Mouse (Mus musculus): ENCODE results near the gene Tldc2. TPM values are rescaled to one million over a fixed set of nuclear protein-coding genes. Genes with fewer than 3 reads are reported as not detected.
A peak's percentile ranks its signal among the peaks of the same experiment; 100 is the strongest.

Tldc2 gene
- polyA plus RNA-seq, 1 experiment from 2014 or later, result not detected

DNA sequence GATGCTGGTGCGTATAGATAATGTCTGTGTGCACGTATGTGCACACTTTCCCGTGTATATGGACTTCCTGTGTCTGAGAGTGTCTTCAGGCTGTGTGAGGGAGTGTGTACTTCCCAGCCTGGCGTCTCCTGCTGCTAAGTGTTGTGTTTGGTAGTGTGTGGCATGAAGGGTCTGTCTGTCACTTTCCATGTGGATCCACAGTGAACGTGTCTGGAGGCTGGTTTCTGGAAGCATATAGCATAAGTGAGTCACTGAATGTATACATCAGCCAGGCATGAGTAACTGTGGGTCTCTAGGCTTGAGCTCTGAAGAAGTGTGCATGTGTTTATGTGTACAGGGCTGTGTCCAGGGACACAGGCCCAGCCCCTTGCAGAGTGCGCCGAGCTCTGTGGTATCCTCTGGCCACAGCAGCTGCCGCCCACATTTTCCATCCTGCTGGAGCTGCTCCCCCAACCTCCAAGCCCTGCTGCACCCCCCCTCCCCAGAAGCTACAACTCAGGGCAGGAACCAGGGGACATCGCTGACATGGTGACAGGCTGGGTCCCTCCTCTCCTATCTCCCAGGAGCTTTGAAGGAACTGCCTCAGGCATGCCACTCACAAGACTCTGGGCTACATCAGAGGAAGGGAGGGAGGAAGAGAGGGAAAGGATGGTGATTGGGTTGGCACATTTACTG lies 13.3 kb upstream of the Tldc2 start:
- ATAC-seq (ENCODE audit: low FRiP score), result no peak
- WGBS, result 85% methylated on average over 9 of the region's 9 CpGs
- H3K27me3 ChIP-seq (ENCODE audit: control insufficient read depth, insufficient read depth, low read length), result no peaks in the 10 kb centered on the region
- H3K36me3 ChIP-seq (ENCODE audit: control insufficient read depth, insufficient read depth, low read length), result peaks cover 2% of the 10 kb centered on the region; the same call in 1 of the 2 replicates
- no peak overlapping the region for H3K4me3 ChIP-seq (ENCODE audit: low read depth, low read length)
- H3K9ac ChIP-seq (ENCODE audit: low read length), result no peak overlapping the region
- H3K9me3 ChIP-seq (ENCODE audit: control insufficient read depth, low read length), result no peaks in the 10 kb centered on the region
- H3K4me1 ChIP-seq (ENCODE audit: control insufficient read depth, insufficient read depth, low read length), result peaks cover 65% of the 10 kb centered on the region
- H3K27ac ChIP-seq (ENCODE audit: low read depth, low read length), result no peak overlapping the region
- no peak overlapping the region for H3K4me2 ChIP-seq
- no peak for DNase-seq (ENCODE audit: low spot score, missing footprints)

DNA sequence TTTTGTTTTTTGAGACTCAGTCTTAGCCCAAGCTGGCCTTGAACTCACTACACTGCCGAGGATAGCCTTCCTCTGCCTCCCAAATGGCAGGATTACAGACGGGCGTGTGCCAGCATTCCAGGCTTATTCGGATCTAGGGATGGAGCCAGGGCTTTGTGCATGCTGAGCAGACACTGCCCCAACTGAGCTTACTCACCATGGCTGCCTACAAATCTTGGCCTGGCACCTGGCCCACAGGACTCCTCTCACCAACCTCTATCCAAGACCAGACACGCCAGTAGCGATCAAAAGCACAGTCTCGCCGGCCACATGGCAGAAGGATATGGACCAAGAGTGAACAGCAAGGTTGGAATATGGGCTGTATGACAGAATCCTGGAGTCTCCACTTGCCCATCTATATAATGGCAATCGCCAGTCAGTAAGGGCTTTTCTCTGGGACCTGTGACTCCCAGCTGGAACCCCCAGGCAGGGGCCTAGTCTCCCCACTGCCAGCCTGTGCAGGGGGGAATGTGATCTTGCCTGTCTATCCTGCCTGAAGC lies 12.6 kb upstream of the Tldc2 start:
- H3K27me3 ChIP-seq (ENCODE audit: control insufficient read depth, insufficient read depth, low read length), result no peaks in the 10 kb centered on the region
- no peak overlapping the region for H3K4me3 ChIP-seq (ENCODE audit: low read depth, low read length)
- H3K27ac ChIP-seq (ENCODE audit: low read depth, low read length), result no peak overlapping the region
- H3K4me1 ChIP-seq (ENCODE audit: control insufficient read depth, insufficient read depth, low read length), result peaks cover 58% of the 10 kb centered on the region
- H3K4me2 ChIP-seq, result no peak overlapping the region
- H3K9me3 ChIP-seq (ENCODE audit: control insufficient read depth, low read length), result no peaks in the 10 kb centered on the region
- WGBS, result 86% methylated on average over 9 of the region's 9 CpGs
- ATAC-seq (ENCODE audit: low FRiP score) (no peak), DNase-seq (ENCODE audit: low spot score, missing footprints) (no peak)
- H3K9ac ChIP-seq (ENCODE audit: low read length), result no peak overlapping the region
- H3K36me3 ChIP-seq (ENCODE audit: control insufficient read depth, insufficient read depth, low read length), result peaks cover 2% of the 10 kb centered on the region; the same call in 1 of the 2 replicates

DNA sequence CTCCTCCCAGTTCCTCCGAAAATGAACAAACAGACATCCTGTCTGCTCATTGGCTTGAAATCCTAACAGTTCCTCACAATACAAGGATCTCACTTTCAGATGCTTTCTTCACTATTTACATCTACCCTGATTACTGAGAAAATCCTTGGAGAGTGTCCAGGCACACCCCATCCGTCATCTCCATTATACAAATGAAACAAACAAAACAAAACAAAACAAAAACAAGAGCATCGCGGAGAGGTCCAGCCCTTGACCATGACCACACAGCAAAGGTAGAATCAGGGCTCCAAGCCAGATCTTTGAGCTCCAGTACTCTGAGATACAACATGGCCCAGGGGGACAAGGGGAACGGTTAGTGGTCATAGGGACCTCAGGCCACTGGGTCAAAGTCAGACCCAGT lies 12.1 kb upstream of the Tldc2 start:
- no peaks in the 10 kb centered on the region for H3K27me3 ChIP-seq (ENCODE audit: control insufficient read depth, insufficient read depth, low read length)
- no peak overlapping the region for H3K9ac ChIP-seq (ENCODE audit: low read length)
- no peak for DNase-seq (ENCODE audit: low spot score, missing footprints)
- peaks cover 57% of the 10 kb centered on the region for H3K4me1 ChIP-seq (ENCODE audit: control insufficient read depth, insufficient read depth, low read length)
- H3K4me2 ChIP-seq, result no peak overlapping the region
- H3K36me3 ChIP-seq (ENCODE audit: control insufficient read depth, insufficient read depth, low read length), result peaks cover 2% of the 10 kb centered on the region; the same call in 1 of the 2 replicates
- H3K4me3 ChIP-seq (ENCODE audit: low read depth, low read length), result no peak overlapping the region
- H3K27ac ChIP-seq (ENCODE audit: low read depth, low read length), result no peak overlapping the region
- 88% methylated on average over 5 of the region's 5 CpGs for WGBS
- no peak for ATAC-seq (ENCODE audit: low FRiP score)
- H3K9me3 ChIP-seq (ENCODE audit: control insufficient read depth, low read length), result no peaks in the 10 kb centered on the region

DNA sequence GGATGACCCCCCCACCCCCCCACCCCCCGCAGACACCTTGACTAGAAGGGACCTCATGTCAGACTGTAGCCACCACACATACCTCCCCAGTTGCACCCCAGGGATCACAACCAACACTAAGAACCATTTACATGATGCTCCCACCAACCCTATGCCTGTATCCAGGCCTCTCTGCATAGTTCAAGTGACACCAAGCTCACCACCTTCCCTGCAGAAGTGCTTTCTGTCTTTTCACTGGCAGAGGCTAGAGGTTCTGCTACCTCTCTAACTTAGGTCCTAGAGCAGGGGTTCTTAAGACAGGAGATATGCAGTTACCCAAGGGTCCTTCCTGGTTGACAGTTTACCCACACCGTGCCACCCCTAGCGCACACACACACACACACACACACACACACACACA lies 11.6 kb upstream of the Tldc2 start:
- no peak overlapping the region for H3K9ac ChIP-seq (ENCODE audit: low read length)
- no peak for DNase-seq (ENCODE audit: low spot score, missing footprints)
- 94% methylated on average over 3 of the region's 3 CpGs for WGBS
- H3K27me3 ChIP-seq (ENCODE audit: control insufficient read depth, insufficient read depth, low read length), result no peaks in the 10 kb centered on the region
- H3K36me3 ChIP-seq (ENCODE audit: control insufficient read depth, insufficient read depth, low read length), result peaks cover 2% of the 10 kb centered on the region; the same call in 1 of the 2 replicates
- no peak overlapping the region for H3K4me3 ChIP-seq (ENCODE audit: low read depth, low read length)
- peak overlapping the region; percentile 94; the same call in 1 of the 2 replicates for H3K4me2 ChIP-seq
- ATAC-seq (ENCODE audit: low FRiP score), result no peak
- no peaks in the 10 kb centered on the region for H3K9me3 ChIP-seq (ENCODE audit: control insufficient read depth, low read length)
- H3K4me1 ChIP-seq (ENCODE audit: control insufficient read depth, insufficient read depth, low read length), result peaks cover 55% of the 10 kb centered on the region
- no peak overlapping the region for H3K27ac ChIP-seq (ENCODE audit: low read depth, low read length)

DNA sequence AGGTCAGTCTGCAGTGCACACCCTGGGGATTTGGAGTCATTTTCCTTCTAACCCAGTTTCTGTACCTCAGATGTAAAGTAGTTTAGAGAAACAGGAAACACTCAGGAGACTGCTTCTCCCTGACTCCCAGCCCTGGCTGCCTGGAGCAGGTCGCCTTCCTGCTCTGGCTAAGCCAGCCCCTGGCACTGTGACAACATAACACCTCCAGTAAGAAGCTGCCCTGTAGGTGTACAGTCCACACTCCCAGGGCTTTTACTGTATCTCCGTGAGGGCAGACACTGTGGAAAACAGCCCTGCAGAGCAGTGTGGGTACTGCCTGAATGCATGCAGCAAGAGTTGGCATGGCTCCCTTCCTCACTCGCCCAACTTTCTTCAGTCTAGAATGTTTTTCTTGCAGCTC lies 11.2 kb upstream of the Tldc2 start:
- Histone ChIP-seq H3K4me1 (ENCODE audit: control insufficient read depth, insufficient read depth, low read length) (peaks cover 50% of the 10 kb centered on the region), H3K27me3 (ENCODE audit: control insufficient read depth, insufficient read depth, low read length) (no peaks in the 10 kb centered on the region), H3K9me3 (ENCODE audit: control insufficient read depth, low read length) (no peaks in the 10 kb centered on the region), H3K9ac (ENCODE audit: low read length) (no peak overlapping the region), H3K27ac (ENCODE audit: low read depth, low read length) (no peak overlapping the region), H3K4me3 (ENCODE audit: low read depth, low read length) (no peak overlapping the region), H3K36me3 (ENCODE audit: control insufficient read depth, insufficient read depth, low read length) (peaks cover 2% of the 10 kb centered on the region; the same call in 1 of the 2 replicates), H3K4me2 (peak overlapping the region; percentile 94; the same call in 1 of the 2 replicates)
- 78% methylated on average over 3 of the region's 3 CpGs for WGBS
- DNase-seq (ENCODE audit: low spot score, missing footprints) (no peak), ATAC-seq (ENCODE audit: low FRiP score) (no peak)

DNA sequence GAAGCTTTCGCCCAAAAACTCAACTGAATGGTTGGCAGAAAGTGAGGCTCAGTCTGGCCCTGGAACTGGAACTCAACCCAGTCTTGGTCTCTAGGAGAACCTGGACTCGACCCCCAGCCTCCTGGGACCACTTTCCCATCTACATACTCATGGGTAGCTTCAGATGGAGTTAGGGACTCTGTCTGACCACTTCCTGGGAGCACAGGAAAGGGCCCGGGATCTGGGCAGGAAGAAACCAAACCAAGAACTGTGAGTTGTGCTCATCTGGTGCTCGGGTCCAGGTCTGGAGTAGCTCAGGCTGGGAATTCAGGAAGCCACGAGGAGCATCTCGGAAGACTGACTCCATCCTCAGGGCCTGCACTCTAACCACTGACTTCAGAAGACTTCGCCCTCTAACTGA lies 10.3 kb upstream of the Tldc2 start:
- WGBS, result 85% methylated on average over 7 of the region's 7 CpGs

DNA sequence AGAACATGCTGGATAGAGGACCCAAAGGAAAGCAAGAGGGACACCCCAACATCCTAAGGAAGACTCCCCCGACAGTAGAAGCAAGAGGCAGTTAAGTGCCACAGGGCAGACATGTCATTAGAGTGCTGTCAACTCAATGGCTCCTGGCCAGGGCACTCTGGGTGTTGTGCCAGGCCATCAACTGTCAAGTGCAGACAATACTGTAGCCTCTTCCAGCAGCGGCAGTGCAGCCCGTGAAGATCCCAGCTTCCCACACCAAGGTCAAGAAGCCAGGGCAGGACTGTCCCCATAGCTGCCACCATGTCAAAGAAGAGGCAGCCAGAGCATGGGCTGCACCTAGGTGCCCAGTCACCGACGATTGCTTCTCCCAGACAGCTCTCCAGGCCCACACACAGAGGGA lies 9.7 kb upstream of the Tldc2 start:
- no peak overlapping the region for H3K27ac ChIP-seq (ENCODE audit: low read depth, low read length)
- H3K4me2 ChIP-seq, result peak overlapping the region; percentile 94
- no peak for DNase-seq (ENCODE audit: low spot score, missing footprints)
- peak overlapping the region; percentile 94 for H3K4me3 ChIP-seq (ENCODE audit: low read depth, low read length)
- WGBS, result 39% methylated on average over 5 of the region's 5 CpGs
- peak overlapping the region; percentile 98 for H3K9ac ChIP-seq (ENCODE audit: low read length)
- no peaks in the 10 kb centered on the region for H3K27me3 ChIP-seq (ENCODE audit: control insufficient read depth, insufficient read depth, low read length)
- peaks cover 46% of the 10 kb centered on the region for H3K4me1 ChIP-seq (ENCODE audit: control insufficient read depth, insufficient read depth, low read length)
- H3K9me3 ChIP-seq (ENCODE audit: control insufficient read depth, low read length), result no peaks in the 10 kb centered on the region
- H3K36me3 ChIP-seq (ENCODE audit: control insufficient read depth, insufficient read depth, low read length), result peaks cover 2% of the 10 kb centered on the region; the same call in 1 of the 2 replicates
- ATAC-seq (ENCODE audit: low FRiP score), result no peak

More for the DNA sequence above, 10.3 kb upstream of the Tldc2 start:
- Histone ChIP-seq H3K4me2 (peak overlapping the region; percentile 94), H3K9ac (ENCODE audit: low read length) (no peak overlapping the region), H3K4me3 (ENCODE audit: low read depth, low read length) (peak overlapping the region; percentile 94), H3K27me3 (ENCODE audit: control insufficient read depth, insufficient read depth, low read length) (no peaks in the 10 kb centered on the region), H3K9me3 (ENCODE audit: control insufficient read depth, low read length) (no peaks in the 10 kb centered on the region), H3K36me3 (ENCODE audit: control insufficient read depth, insufficient read depth, low read length) (peaks cover 2% of the 10 kb centered on the region; the same call in 1 of the 2 replicates), H3K4me1 (ENCODE audit: control insufficient read depth, insufficient read depth, low read length) (peaks cover 46% of the 10 kb centered on the region), H3K27ac (ENCODE audit: low read depth, low read length) (no peak overlapping the region)
- DNase-seq (ENCODE audit: low spot score, missing footprints), result no peak
- no peak for ATAC-seq (ENCODE audit: low FRiP score)

DNA sequence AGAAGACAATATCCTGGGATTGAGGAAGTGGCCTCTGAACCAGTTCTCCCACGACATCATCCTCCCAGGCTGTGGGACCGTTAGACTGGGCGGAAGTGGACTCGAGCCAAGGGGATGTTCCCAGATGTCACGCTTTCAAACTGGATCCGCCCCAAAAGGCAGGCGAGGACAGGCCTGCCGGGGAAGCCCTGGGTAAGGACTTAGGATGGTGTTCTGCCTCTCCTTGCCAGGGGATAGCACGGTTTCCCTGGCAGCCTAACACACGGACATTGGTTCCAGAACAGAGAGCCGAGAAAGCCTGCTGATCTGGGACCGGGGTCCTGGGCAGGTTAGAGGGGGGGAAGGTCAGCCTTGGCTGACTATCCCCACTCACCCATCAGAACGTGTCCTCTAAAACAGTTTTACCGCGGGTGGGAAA lies 9.2 kb upstream of the Tldc2 start:
- DNase-seq (ENCODE audit: low spot score, missing footprints), result peak; percentile 95
- Histone ChIP-seq H3K4me3 (ENCODE audit: low read depth, low read length) (peak overlapping the region; percentile 94), H3K4me2 (peak overlapping the region; percentile 94), H3K4me1 (ENCODE audit: control insufficient read depth, insufficient read depth, low read length) (peaks cover 42% of the 10 kb centered on the region), H3K27me3 (ENCODE audit: control insufficient read depth, insufficient read depth, low read length) (no peaks in the 10 kb centered on the region), H3K36me3 (ENCODE audit: control insufficient read depth, insufficient read depth, low read length) (peaks cover 2% of the 10 kb centered on the region; the same call in 1 of the 2 replicates), H3K9ac (ENCODE audit: low read length) (peak overlapping the region; percentile 98), H3K27ac (ENCODE audit: low read depth, low read length) (0 out of 2 replicates have a peak overlapping the region, but pooled peaks have one; percentile 35), H3K9me3 (ENCODE audit: control insufficient read depth, low read length) (no peaks in the 10 kb centered on the region)
- no peak for ATAC-seq (ENCODE audit: low FRiP score)
- WGBS, result 1% methylated on average over 15 of the region's 15 CpGs

DNA sequence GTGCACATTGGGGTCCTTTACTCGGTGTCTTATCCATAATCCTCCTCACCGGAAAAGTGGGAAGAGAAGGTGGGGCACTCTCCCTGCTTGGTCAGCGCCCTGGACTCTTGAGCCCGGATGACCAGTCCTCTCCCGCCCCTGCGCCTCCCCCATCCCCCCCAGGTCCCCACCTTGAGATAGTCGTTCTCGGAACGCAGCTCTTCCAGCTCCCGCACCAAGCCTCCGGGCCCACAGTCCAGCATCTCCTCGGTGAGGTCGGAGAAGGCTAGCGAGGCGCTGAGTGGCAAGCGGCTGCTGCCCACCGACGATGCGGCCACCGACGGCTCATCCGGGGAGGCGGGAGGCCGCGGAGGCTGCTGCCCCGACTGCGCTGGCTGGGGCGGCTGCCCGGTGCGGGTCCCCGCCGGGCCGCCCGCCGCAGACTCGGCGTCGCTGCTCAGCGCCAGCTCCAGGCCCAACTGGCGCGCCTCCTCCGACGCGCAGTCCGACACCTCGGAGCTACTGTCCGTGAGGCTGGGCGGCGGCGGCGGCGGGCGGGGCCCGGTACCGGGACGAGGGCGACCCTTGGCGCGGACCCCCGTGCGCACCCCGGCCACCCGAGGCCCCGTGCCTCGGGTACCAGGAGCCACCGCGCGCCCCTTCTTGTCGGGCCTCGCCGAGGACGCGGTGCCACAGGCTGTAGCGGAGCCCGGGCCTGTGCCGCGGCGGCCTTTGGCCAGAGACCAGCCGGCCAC lies 8.6 kb upstream of the Tldc2 start:
- Histone ChIP-seq H3K9me3 (ENCODE audit: control insufficient read depth, low read length) (no peaks in the 10 kb centered on the region), H3K4me1 (ENCODE audit: control insufficient read depth, insufficient read depth, low read length) (peaks cover 38% of the 10 kb centered on the region), H3K27me3 (ENCODE audit: control insufficient read depth, insufficient read depth, low read length) (no peaks in the 10 kb centered on the region), H3K4me2 (peak overlapping the region; percentile 94), H3K9ac (ENCODE audit: low read length) (peak overlapping the region; percentile 98), H3K27ac (ENCODE audit: low read depth, low read length) (peak overlapping the region; percentile 91), H3K36me3 (ENCODE audit: control insufficient read depth, insufficient read depth, low read length) (peaks cover 2% of the 10 kb centered on the region; the same call in 1 of the 2 replicates), H3K4me3 (ENCODE audit: low read depth, low read length) (peak overlapping the region; percentile 94)
- ATAC-seq (ENCODE audit: low FRiP score), result peak; percentile 40
- WGBS, result under 1% methylated on average over 62 of the region's 79 CpGs
- no peak for DNase-seq (ENCODE audit: low spot score, missing footprints)

Measured in midbrain, embryonic 11.5 days (tissue).